ENCODE assay signal across 23 mouse cellular contexts in the genomic region with DNA sequence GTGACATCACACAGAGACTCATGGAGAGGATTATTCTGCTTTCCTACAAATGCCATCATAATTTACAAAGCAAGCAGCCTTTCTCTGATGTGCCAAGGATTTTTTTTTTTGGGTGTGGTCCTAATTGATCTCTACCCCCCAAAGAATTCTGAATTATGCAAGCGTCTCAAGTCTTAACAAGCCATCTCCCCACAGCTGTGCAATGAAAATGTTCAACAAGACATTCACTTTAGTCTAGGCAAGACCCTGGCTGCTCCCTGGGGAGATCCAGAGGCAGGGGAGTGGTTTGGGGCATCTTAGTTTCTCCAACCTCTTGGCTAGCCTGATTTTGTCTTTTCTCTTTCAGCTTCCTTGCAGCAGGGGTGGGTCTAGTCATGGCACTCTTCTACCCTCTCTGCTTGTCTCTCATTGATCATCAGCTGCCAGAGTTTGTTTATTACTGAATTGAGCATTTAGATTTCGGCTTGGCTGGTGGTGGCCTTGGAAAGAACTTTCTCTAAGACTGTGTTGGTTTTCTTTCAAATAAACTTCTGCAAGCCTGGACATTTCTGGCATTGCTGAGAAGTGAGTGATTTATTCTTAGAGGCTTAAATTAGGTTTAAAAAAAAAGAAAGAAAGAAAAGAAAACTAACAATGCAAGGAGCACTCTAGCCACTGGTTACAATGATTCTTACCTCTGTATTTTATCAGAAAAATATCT. TPM values are rescaled to one million over a fixed set of nuclear protein-coding genes. Genes with fewer than 3 reads are reported as not detected.
A peak's percentile ranks its signal among the peaks of the same experiment; 100 is the strongest.
DNase-seq lines count a peak whose midpoint lies in the region; ATAC-seq and TF ChIP-seq lines count a peak whose summit lies in the region.
"Had no signal": no experiment of that assay in that cellular context is flagged by ENCODE, and none has a peak within 500 bp of the region (broad histone marks: within the 10 kb centered on the region; RNA-seq: fewer than 3 reads in every experiment).

No protein-coding gene starts in this region.

- H3K9me3 ChIP-seq in limb, embryonic 15.5 days, result no peaks in the 10 kb centered on the region
- H3K9me3 ChIP-seq in limb, embryonic 10.5 days (replicated peaks), result no peaks in the 10 kb centered on the region
- H3K9me3 ChIP-seq: forebrain, embryonic 12.5 days; G1E; hindbrain, embryonic 12.5 days; limb, embryonic 12.5 days; liver, embryonic 12.5 days; midbrain, embryonic 12.5 days had no signal

- TF ChIP-seq CTCF in gastrocnemius, adult 2 months (IDR thresholded peaks at IDR 0.05), result no peak

- no peak overlapping the region for H3K4me3 ChIP-seq in gastrocnemius, adult 2 months
- no peak overlapping the region for H3K4me3 ChIP-seq in limb, embryonic 15.5 days
- no peak overlapping the region for H3K4me3 ChIP-seq in limb, embryonic 10.5 days
- H3K4me3 ChIP-seq in myocyte, result no peak overlapping the region
- H3K4me3 ChIP-seq: erythroblast, embryonic 14.5 days; forebrain, embryonic 12.5 days; hindbrain, embryonic 12.5 days; limb, embryonic 12.5 days; liver, embryonic 12.5 days; midbrain, embryonic 12.5 days had no signal

- H3K36me3 ChIP-seq in limb, embryonic 15.5 days, result no peaks in the 10 kb centered on the region
- no peaks in the 10 kb centered on the region for H3K36me3 ChIP-seq in limb, embryonic 10.5 days
- no peaks in the 10 kb centered on the region for H3K36me3 ChIP-seq in myocyte (ENCODE audit: control insufficient read depth, insufficient read depth)
- H3K36me3 ChIP-seq: forebrain, embryonic 12.5 days; G1E; hindbrain, embryonic 12.5 days; limb, embryonic 12.5 days; liver, embryonic 12.5 days; midbrain, embryonic 12.5 days had no signal

- H3K79me2 ChIP-seq in myocyte (ENCODE audit: control insufficient read depth, insufficient read depth), result no peaks in the 10 kb centered on the region

- intact Hi-C loops in gastrocnemius, adult 2 months (cut with DNase I), result no loop called here
- intact Hi-C loops in gastrocnemius, postnatal 36 days (cut with DNase I), result no loop called here

- H3K4me1 ChIP-seq in limb, embryonic 15.5 days, result 0 out of 2 replicates have a peak, but pooled peaks cover 3% of the 10 kb centered on the region
- no peaks in the 10 kb centered on the region for H3K4me1 ChIP-seq in limb, embryonic 10.5 days
- H3K4me1 ChIP-seq: forebrain, embryonic 12.5 days; hindbrain, embryonic 12.5 days; limb, embryonic 12.5 days; liver, embryonic 12.5 days; midbrain, embryonic 12.5 days had no signal

- DNase-seq in gastrocnemius, adult 2 months, result peak; percentile 26
- no peak for DNase-seq in gastrocnemius, postnatal 36 days
- DNase-seq in limb, embryonic 10.5 days (ENCODE audit: low spot score), result no peak
- no peak for DNase-seq in embryo, embryonic 10.5 days (ENCODE audit: low spot score)
- DNase-seq: adrenal gland, postnatal 10 days; B cell, adult 2 months; cerebellum, adult 8-10 months; kidney, adult 11 months; lung, adult 18-20 months; lung, postnatal 10 days; thymus, postnatal 25 days had no signal

- no peak overlapping the region for H3ac ChIP-seq in myocyte (ENCODE audit: control insufficient read depth, insufficient read length)

- no peak for ATAC-seq in limb, embryonic 15.5 days (ENCODE audit: insufficient number of reproducible peaks, low FRiP score, low TSS enrichment, low read depth)
- ATAC-seq in inflammation-experienced regulatory T-cells, adult 6 months, result no peak
- ATAC-seq: liver, embryonic 12.5 days had no signal

- no peak overlapping the region for H3K4me2 ChIP-seq in limb, embryonic 15.5 days
- peak overlapping the region; percentile 44 for H3K4me2 ChIP-seq in myocyte (ENCODE audit: low read depth)
- H3K4me2 ChIP-seq: forebrain, embryonic 12.5 days; hindbrain, embryonic 12.5 days; limb, embryonic 12.5 days; liver, embryonic 12.5 days; midbrain, embryonic 12.5 days had no signal

- peak overlapping the region; percentile 20; the same call in 1 of the 2 replicates for H3K27ac ChIP-seq in gastrocnemius, adult 2 months
- H3K27ac ChIP-seq in limb, embryonic 15.5 days, result peak overlapping the region; percentile 43; the same call in 1 of the 2 replicates
- H3K27ac ChIP-seq in limb, embryonic 10.5 days, result no peak overlapping the region
- H3K27ac ChIP-seq: forebrain, embryonic 12.5 days; hindbrain, embryonic 12.5 days; limb, embryonic 12.5 days; liver, embryonic 12.5 days; midbrain, embryonic 12.5 days had no signal

- H3K9ac ChIP-seq in limb, embryonic 15.5 days, result no peak overlapping the region
- H3K9ac ChIP-seq: forebrain, embryonic 12.5 days; hindbrain, embryonic 12.5 days; limb, embryonic 12.5 days; liver, embryonic 12.5 days; midbrain, embryonic 12.5 days had no signal

- WGBS in limb, embryonic 15.5 days, result 69% methylated on average over 2 of the region's 2 CpGs
- 80% methylated on average over 2 of the region's 2 CpGs for WGBS in limb, embryonic 10.5 days

- TF ChIP-seq POLR2A in myocyte (IDR thresholded peaks at IDR 0.05; ENCODE audit: insufficient read length, low read depth), result no peak

- H3K27me3 ChIP-seq in limb, embryonic 15.5 days, result no peaks in the 10 kb centered on the region
- H3K27me3 ChIP-seq in limb, embryonic 10.5 days (ENCODE audit: low read depth, poor library complexity, severe bottlenecking), result no peaks in the 10 kb centered on the region
- no peaks in the 10 kb centered on the region for H3K27me3 ChIP-seq in myocyte (ENCODE audit: control insufficient read depth, insufficient read depth, insufficient read length)
- H3K27me3 ChIP-seq: forebrain, embryonic 12.5 days; hindbrain, embryonic 12.5 days; limb, embryonic 12.5 days; liver, embryonic 12.5 days; midbrain, embryonic 12.5 days had no signal

TF ChIP-seq in myocyte, 11 proteins besides CTCF, POLR2A, EP300 and RAD21:
- TF ChIP-seq TCF3 (IDR thresholded peaks at IDR 0.05; ENCODE audit: insufficient read length, low read depth) (no peak), CEBPB (IDR thresholded peaks at IDR 0.05; ENCODE audit: insufficient read depth, poor library complexity, severe bottlenecking) (0 out of 2 replicates have a peak, but pooled peaks have one; percentile 21), TCF12 (IDR thresholded peaks at IDR 0.05; ENCODE audit: insufficient read depth, poor library complexity, severe bottlenecking) (no peak)

RNA-seq across cellular contexts. Expression of gene Col8a1, which starts 7.0 kb away (rescaled TPM):
- total RNA-seq in gastrocnemius, adult 2 months (2021), result 1 to 10 TPM; 2.0 to 4.3 TPM
- 1 to 10 TPM; 4.1 to 5.0 TPM for total RNA-seq in gastrocnemius, postnatal 36 days (2021)
- 45.7 and 45.8 TPM in 2 replicates for polyA plus RNA-seq in limb, embryonic 15.5 days (2015; fragmentation: Nextera tagmentation; extraction: Ambion mirVana)
- polyA plus RNA-seq in limb, embryonic 10.5 days (2016; fragmentation: Nextera tagmentation; extraction: Ambion mirVana), result 0.11 and 1.8 TPM in 2 replicates
- 5.3 TPM for polyA plus RNA-seq in myocyte (2012; fragmentation: generic; extraction: Trizol)
- under 1 TPM in 1 of 3 experiments, not detected in 2; 0.23 TPM for polyA plus RNA-seq in inflammation-experienced regulatory T-cells, adult 6 months (2017; shearing (Covaris generic))
- total RNA-seq: CH12.LX; monocyte, adult 5-6 weeks had no signal
- polyA plus RNA-seq: erythroblast, embryonic 14.5 days; G1E had no signal
